Mouse (Mus musculus) testis, adult 2 months (tissue): ENCODE data around the gene Gm49776.

ENCODE experiments used
- CTCF ChIP-seq: fragments of 200-500 bp; IDR thresholded peaks from 2 replicates; pipeline ENCODE4 v1.5.1; 2012; ENCODE audit warnings: low read depth, mild to moderate bottlenecking, inconsistent platforms, low read length, moderate library complexity; ENCODE audit not compliant: control insufficient read depth, insufficient read depth, insufficient replicate concordance
- POLR2A ChIP-seq: fragments of 200-500 bp; IDR thresholded peaks from 2 replicates; pipeline ENCODE4 v1.6.1; 2012; ENCODE audit warnings: low read depth, mild to moderate bottlenecking, inconsistent platforms, low read length, moderate library complexity; ENCODE audit not compliant: control insufficient read depth

- no peak for TF ChIP-seq POLR2A
- no peak for TF ChIP-seq CTCF
These were observed 21.2 kb downstream of the Gm49776 start for GRCm38 (mm10) chr16:18236676-18237501.
